Mouse (Mus musculus): ENCODE results near the gene Bdh2. TPM values are rescaled to one million over a fixed set of nuclear protein-coding genes. Genes with fewer than 3 reads are reported as not detected.

Bdh2 gene
- polyA plus RNA-seq, 1 experiment from 2014 or later, result 18.2 TPM

DNA sequence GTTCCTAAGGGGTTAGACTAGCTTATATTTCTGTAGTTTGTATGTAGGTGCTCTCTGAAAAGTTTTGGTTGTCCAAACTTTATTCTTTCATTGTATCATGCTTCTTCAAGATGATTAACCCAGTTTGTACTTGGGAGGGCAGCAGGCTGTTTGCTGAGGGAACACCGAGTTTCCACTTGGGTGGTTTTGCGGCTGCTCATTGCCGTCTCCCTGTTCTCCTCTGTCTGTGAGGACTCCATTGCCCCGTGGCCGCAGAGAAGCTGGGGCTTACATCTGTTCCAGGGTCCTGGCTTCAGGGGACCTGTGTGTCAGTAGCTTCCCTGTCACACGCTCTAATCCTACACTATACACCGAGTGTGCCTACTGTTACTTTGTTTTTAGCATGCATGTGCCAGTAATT lies 20.8 kb upstream of the Bdh2 start:
- Histone ChIP-seq H3K9me3 (ENCODE audit: control insufficient read depth, low read length) (no peaks in the 10 kb centered on the region), H3K4me3 (ENCODE audit: low read length) (no peak overlapping the region), H3K4me2 (replicated peaks; ENCODE audit: low read depth, low read length) (no peak overlapping the region), H3K9ac (ENCODE audit: low read depth, low read length) (no peak overlapping the region), H3K36me3 (ENCODE audit: control insufficient read depth, insufficient read depth, low read length) (peaks cover 93% of the 10 kb centered on the region), H3K27ac (ENCODE audit: low read depth, low read length) (no peak overlapping the region), H3K4me1 (ENCODE audit: control insufficient read depth, insufficient read depth, low read length) (no peaks in the 10 kb centered on the region), H3K27me3 (ENCODE audit: control insufficient read depth, insufficient read depth, low read length) (no peaks in the 10 kb centered on the region)
- WGBS, result 74% methylated on average over 7 of the region's 7 CpGs
- no peak for ATAC-seq (ENCODE audit: low FRiP score, low TSS enrichment)

DNA sequence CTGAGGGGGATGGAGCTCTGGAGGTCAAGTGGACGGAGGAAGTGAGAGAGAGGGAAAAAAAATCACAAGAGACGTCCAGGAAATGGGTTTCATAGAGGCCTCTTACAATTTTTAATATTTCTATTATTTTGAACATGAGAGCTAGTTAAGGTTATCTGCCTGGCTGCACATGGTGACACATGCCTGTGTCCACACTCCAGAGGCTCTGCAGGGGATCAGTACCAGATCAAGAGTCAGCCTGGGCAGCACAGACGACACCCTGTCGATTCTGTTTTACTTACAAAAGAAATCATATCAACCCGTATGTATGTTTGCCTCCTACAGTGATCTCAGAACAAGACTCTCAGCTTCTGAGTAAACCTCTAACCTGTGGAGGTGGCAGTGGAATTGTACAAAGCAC lies 12.4 kb upstream of the Bdh2 start:
- H3K4me3 ChIP-seq (ENCODE audit: low read length), result no peak overlapping the region
- no peak overlapping the region for H3K4me2 ChIP-seq (replicated peaks; ENCODE audit: low read depth, low read length)
- 84% methylated on average over 5 of the region's 5 CpGs for WGBS
- ATAC-seq (ENCODE audit: low FRiP score, low TSS enrichment), result no peak
- no peak overlapping the region for H3K27ac ChIP-seq (ENCODE audit: low read depth, low read length)
- H3K9me3 ChIP-seq (ENCODE audit: control insufficient read depth, low read length), result no peaks in the 10 kb centered on the region
- no peaks in the 10 kb centered on the region for H3K27me3 ChIP-seq (ENCODE audit: control insufficient read depth, insufficient read depth, low read length)
- no peaks in the 10 kb centered on the region for H3K4me1 ChIP-seq (ENCODE audit: control insufficient read depth, insufficient read depth, low read length)
- H3K9ac ChIP-seq (ENCODE audit: low read depth, low read length), result no peak overlapping the region
- peaks cover 89% of the 10 kb centered on the region for H3K36me3 ChIP-seq (ENCODE audit: control insufficient read depth, insufficient read depth, low read length)

DNA sequence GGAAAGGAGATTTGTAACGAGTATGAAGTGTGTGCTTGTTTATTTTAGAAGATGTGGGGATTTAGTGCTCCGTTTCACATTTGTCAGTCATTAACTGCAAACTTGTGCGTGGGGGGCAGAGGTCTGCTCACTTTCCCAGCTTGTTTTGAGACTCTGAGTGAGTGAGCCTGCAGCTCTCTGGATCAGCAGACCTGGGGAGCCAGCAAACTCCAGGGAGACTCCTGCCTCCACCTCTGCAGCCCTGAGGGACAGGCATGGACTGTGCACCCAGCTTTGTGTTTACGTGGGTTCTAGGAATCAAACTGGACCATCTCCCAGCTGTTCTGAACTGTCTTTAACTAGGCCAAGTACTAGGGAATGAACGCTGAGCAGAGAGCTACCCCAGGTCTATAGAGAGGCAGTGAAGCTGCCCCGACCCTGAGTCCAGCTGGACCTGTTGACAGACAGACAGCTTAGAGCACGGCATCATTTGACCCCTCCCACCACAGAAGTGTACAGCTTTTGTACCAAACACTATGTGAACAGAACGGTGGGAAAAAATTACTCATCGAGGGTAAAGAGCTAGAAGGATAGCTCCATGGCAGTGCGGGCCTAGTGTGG lies 11.5 kb upstream of the Bdh2 start:
- 74% methylated on average over 10 of the region's 10 CpGs for WGBS
- no peaks in the 10 kb centered on the region for H3K27me3 ChIP-seq (ENCODE audit: control insufficient read depth, insufficient read depth, low read length)
- H3K27ac ChIP-seq (ENCODE audit: low read depth, low read length), result peak overlapping the region; percentile 34; the same call in 1 of the 2 replicates
- H3K4me2 ChIP-seq (replicated peaks; ENCODE audit: low read depth, low read length), result no peak overlapping the region
- no peaks in the 10 kb centered on the region for H3K4me1 ChIP-seq (ENCODE audit: control insufficient read depth, insufficient read depth, low read length)
- no peak overlapping the region for H3K4me3 ChIP-seq (ENCODE audit: low read length)
- no peaks in the 10 kb centered on the region for H3K9me3 ChIP-seq (ENCODE audit: control insufficient read depth, low read length)
- peak; percentile 74 for ATAC-seq (ENCODE audit: low FRiP score, low TSS enrichment)
- no peak overlapping the region; the same call in 1 of the 2 replicates for H3K9ac ChIP-seq (ENCODE audit: low read depth, low read length)
- peaks cover 82% of the 10 kb centered on the region for H3K36me3 ChIP-seq (ENCODE audit: control insufficient read depth, insufficient read depth, low read length)

GRCm38 (mm10) chr3:135272627-135273026 lies 8.4 kb upstream of the Bdh2 start:
- peaks cover 57% of the 10 kb centered on the region for H3K36me3 ChIP-seq (ENCODE audit: control insufficient read depth, insufficient read depth, low read length)
- no peak for ATAC-seq (ENCODE audit: low FRiP score, low TSS enrichment)
- no peaks in the 10 kb centered on the region for H3K9me3 ChIP-seq (ENCODE audit: control insufficient read depth, low read length)
- H3K4me2 ChIP-seq (replicated peaks; ENCODE audit: low read depth, low read length), result no peak overlapping the region
- no peak overlapping the region for H3K9ac ChIP-seq (ENCODE audit: low read depth, low read length)
- H3K27me3 ChIP-seq (ENCODE audit: control insufficient read depth, insufficient read depth, low read length), result no peaks in the 10 kb centered on the region
- no peaks in the 10 kb centered on the region for H3K4me1 ChIP-seq (ENCODE audit: control insufficient read depth, insufficient read depth, low read length)
- no peak overlapping the region for H3K4me3 ChIP-seq (ENCODE audit: low read length)
- 79% methylated on average over 12 of the region's 12 CpGs for WGBS
- no peak overlapping the region for H3K27ac ChIP-seq (ENCODE audit: low read depth, low read length)

DNA sequence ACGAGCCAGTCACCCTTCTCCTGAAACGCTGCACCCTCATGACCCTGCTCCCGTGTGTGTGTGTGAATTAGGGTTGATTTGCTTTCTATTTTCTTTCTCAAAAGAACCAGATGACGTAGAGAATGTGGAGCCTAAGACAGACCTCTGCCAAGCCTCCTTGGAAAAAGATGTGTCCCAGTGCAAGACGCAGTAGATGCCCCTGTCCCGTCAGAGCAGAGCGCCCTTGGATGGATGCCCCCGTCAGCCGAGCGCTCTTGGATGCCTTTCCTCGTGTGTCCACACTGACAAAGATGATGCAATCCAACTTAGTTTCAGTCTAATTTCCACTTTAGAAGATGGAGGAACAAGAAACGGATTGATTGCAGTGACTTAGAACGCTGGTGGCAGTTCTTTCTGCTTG lies 8.0 kb upstream of the Bdh2 start:
- H3K36me3 ChIP-seq (ENCODE audit: control insufficient read depth, insufficient read depth, low read length), result peaks cover 54% of the 10 kb centered on the region
- no peak for ATAC-seq (ENCODE audit: low FRiP score, low TSS enrichment)
- H3K9me3 ChIP-seq (ENCODE audit: control insufficient read depth, low read length), result no peaks in the 10 kb centered on the region
- H3K27ac ChIP-seq (ENCODE audit: low read depth, low read length), result no peak overlapping the region
- H3K4me3 ChIP-seq (ENCODE audit: low read length), result no peak overlapping the region
- no peak overlapping the region for H3K4me2 ChIP-seq (replicated peaks; ENCODE audit: low read depth, low read length)
- no peak overlapping the region for H3K9ac ChIP-seq (ENCODE audit: low read depth, low read length)
- 91% methylated on average over 13 of the region's 13 CpGs for WGBS
- no peaks in the 10 kb centered on the region for H3K27me3 ChIP-seq (ENCODE audit: control insufficient read depth, insufficient read depth, low read length)
- H3K4me1 ChIP-seq (ENCODE audit: control insufficient read depth, insufficient read depth, low read length), result no peaks in the 10 kb centered on the region

- ATAC-seq (ENCODE audit: low FRiP score, low TSS enrichment), result peak; percentile 15; the same call in 1 of the 2 replicates
- H3K27ac ChIP-seq (ENCODE audit: low read depth, low read length), result no peak overlapping the region
- 65% methylated on average over 4 of the region's 4 CpGs for WGBS
Observed at GRCm38 (mm10) chr3:135280160-135280559, 861 bp upstream of the Bdh2 start.

GRCm38 (mm10) chr3:135281701-135282100 lies 680 bp downstream of the Bdh2 start:
- WGBS, result 83% methylated on average over 8 of the region's 8 CpGs
- no peak for ATAC-seq (ENCODE audit: low FRiP score, low TSS enrichment)
- no peaks in the 10 kb centered on the region for H3K4me1 ChIP-seq (ENCODE audit: control insufficient read depth, insufficient read depth, low read length)
- H3K4me3 ChIP-seq (ENCODE audit: low read length), result no peak overlapping the region
- H3K4me2 ChIP-seq (replicated peaks; ENCODE audit: low read depth, low read length), result no peak overlapping the region
- H3K27me3 ChIP-seq (ENCODE audit: control insufficient read depth, insufficient read depth, low read length), result no peaks in the 10 kb centered on the region
- H3K9me3 ChIP-seq (ENCODE audit: control insufficient read depth, low read length), result no peaks in the 10 kb centered on the region
- H3K27ac ChIP-seq (ENCODE audit: low read depth, low read length), result no peak overlapping the region
- no peaks in the 10 kb centered on the region for H3K36me3 ChIP-seq (ENCODE audit: control insufficient read depth, insufficient read depth, low read length)
- H3K9ac ChIP-seq (ENCODE audit: low read depth, low read length), result no peak overlapping the region

More at GRCm38 (mm10) chr3:135280160-135280559, 861 bp upstream of the Bdh2 start:
- H3K9me3 ChIP-seq (ENCODE audit: control insufficient read depth, low read length), result no peaks in the 10 kb centered on the region
- no peak overlapping the region for H3K4me2 ChIP-seq (replicated peaks; ENCODE audit: low read depth, low read length)
- no peaks in the 10 kb centered on the region for H3K36me3 ChIP-seq (ENCODE audit: control insufficient read depth, insufficient read depth, low read length)
- H3K27me3 ChIP-seq (ENCODE audit: control insufficient read depth, insufficient read depth, low read length), result no peaks in the 10 kb centered on the region
- H3K4me3 ChIP-seq (ENCODE audit: low read length), result no peak overlapping the region
- H3K4me1 ChIP-seq (ENCODE audit: control insufficient read depth, insufficient read depth, low read length), result no peaks in the 10 kb centered on the region
- H3K9ac ChIP-seq (ENCODE audit: low read depth, low read length), result no peak overlapping the region

GRCm38 (mm10) chr3:135285256-135285655 lies 4.2 kb downstream of the Bdh2 start:
- Histone ChIP-seq H3K9ac (ENCODE audit: low read depth, low read length) (no peak overlapping the region), H3K4me3 (ENCODE audit: low read length) (no peak overlapping the region), H3K27me3 (ENCODE audit: control insufficient read depth, insufficient read depth, low read length) (no peaks in the 10 kb centered on the region), H3K36me3 (ENCODE audit: control insufficient read depth, insufficient read depth, low read length) (no peaks in the 10 kb centered on the region), H3K27ac (ENCODE audit: low read depth, low read length) (no peak overlapping the region), H3K9me3 (ENCODE audit: control insufficient read depth, low read length) (no peaks in the 10 kb centered on the region), H3K4me1 (ENCODE audit: control insufficient read depth, insufficient read depth, low read length) (no peaks in the 10 kb centered on the region), H3K4me2 (replicated peaks; ENCODE audit: low read depth, low read length) (no peak overlapping the region)
- WGBS, result 87% methylated on average over 11 of the region's 11 CpGs
- ATAC-seq (ENCODE audit: low FRiP score, low TSS enrichment), result no peak

DNA sequence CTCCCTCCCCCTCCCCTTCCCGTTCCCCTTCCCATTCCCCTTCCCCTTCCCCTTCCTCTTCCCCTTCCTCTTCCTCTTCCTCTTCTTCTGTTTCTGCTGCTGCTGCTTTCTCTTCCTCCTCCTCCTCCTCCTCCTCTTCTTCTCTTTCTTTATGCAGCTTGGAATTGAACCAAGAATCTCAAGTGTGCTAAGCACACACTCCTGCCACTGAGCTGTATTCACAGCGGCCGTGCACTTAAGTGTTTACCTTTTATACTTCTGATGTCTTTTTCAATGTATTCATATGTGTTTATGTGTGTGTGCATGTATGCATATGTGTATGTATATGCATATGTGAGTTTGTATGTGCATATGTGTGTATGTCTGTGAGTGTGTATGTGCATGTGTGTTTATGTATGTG lies 4.8 kb downstream of the Bdh2 start:
- ATAC-seq (ENCODE audit: low FRiP score, low TSS enrichment), result no peak
- no peaks in the 10 kb centered on the region for H3K27me3 ChIP-seq (ENCODE audit: control insufficient read depth, insufficient read depth, low read length)
- no peak overlapping the region for H3K4me2 ChIP-seq (replicated peaks; ENCODE audit: low read depth, low read length)
- H3K9me3 ChIP-seq (ENCODE audit: control insufficient read depth, low read length), result no peaks in the 10 kb centered on the region
- no peak overlapping the region for H3K4me3 ChIP-seq (ENCODE audit: low read length)
- no peak overlapping the region for H3K27ac ChIP-seq (ENCODE audit: low read depth, low read length)
- no peaks in the 10 kb centered on the region for H3K4me1 ChIP-seq (ENCODE audit: control insufficient read depth, insufficient read depth, low read length)
- H3K36me3 ChIP-seq (ENCODE audit: control insufficient read depth, insufficient read depth, low read length), result no peaks in the 10 kb centered on the region
- 91% methylated on average over 3 of the region's 3 CpGs for WGBS
- H3K9ac ChIP-seq (ENCODE audit: low read depth, low read length), result no peak overlapping the region

All from kidney, embryonic 14.5 days (tissue).